ENCODE assay signal across 8 mouse cellular contexts in the genomic region with DNA sequence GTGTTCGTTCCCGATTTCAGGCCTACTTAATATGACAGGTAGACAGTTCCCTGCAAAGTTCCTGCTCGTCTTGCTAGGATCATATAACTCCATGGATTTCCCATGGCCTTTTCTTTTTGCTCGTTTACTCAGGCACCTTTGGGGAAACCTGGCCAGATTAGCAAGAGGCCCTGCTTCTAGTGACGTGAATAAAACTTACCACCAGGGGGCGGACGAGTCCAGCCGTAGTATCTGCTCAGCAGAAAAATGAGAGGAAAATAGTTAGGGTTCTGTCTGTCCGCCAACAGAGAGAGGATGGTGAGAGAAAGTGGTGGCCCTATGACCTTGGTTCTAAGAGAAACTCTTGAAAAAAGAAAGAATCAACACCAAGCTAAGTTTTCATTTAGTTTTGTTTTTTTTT. TPM values are rescaled to one million over a fixed set of nuclear protein-coding genes. Genes with fewer than 3 reads are reported as not detected.
DNase-seq lines count a peak whose midpoint lies in the region; ATAC-seq and TF ChIP-seq lines count a peak whose summit lies in the region.
"Had no signal": no experiment of that assay in that cellular context is flagged by ENCODE, and none has a peak within 500 bp of the region (broad histone marks: within the 10 kb centered on the region; RNA-seq: fewer than 3 reads in every experiment).

No protein-coding gene starts in this region.

- DNase-seq in B cell, adult 2 months, result peak; percentile 86 to 88
- DNase-seq in CH12.LX (ENCODE audit: extremely low read depth), result peak; percentile 85
- DNase-seq in c-Kit-negative CD71-positive TER-119-positive erythroid progenitor cells, embryonic 14.5 days (ENCODE audit: low read depth, low spot score), result peak; percentile 36
- peak; percentile 52 for DNase-seq in forelimb bud, embryonic 11.5 days (ENCODE audit: low read depth, low spot score)
- DNase-seq in kidney, postnatal 25 days, result peak; percentile 64 to 90
- DNase-seq in lung, embryonic 14.5 days, result peak; percentile 89
- peak; percentile 31 to 47 for DNase-seq in right cerebral cortex, postnatal 36 days (ENCODE audit: low spot score in 2 of 2)

- no peak overlapping the region for H3K9ac ChIP-seq in CH12.LX (ENCODE audit: insufficient read depth, low read depth)
- no peak overlapping the region for H3K9ac ChIP-seq in lung, embryonic 14.5 days
- H3K9ac ChIP-seq: lung, embryonic 15.5 days had no signal

- peak; percentile 80 for TF ChIP-seq RAD21 in CH12.LX (IDR thresholded peaks at IDR 0.05; ENCODE audit: low read depth, low read length)

- 29% methylated on average over 9 of the region's 9 CpGs for WGBS in lung, embryonic 14.5 days

- no peak overlapping the region for H3K27ac ChIP-seq in CH12.LX (ENCODE audit: insufficient read depth, low read depth)
- no peak overlapping the region for H3K27ac ChIP-seq in lung, embryonic 14.5 days (ENCODE audit: low read depth)
- H3K27ac ChIP-seq: lung, embryonic 15.5 days had no signal

- no peak overlapping the region for H3K4me3 ChIP-seq in CH12.LX (replicated peaks in 1 of 3; ENCODE audit: low read depth in 2 of 3, low read length in 2 of 3, poor library complexity in 1 of 3)
- no peak overlapping the region for H3K4me3 ChIP-seq in lung, embryonic 14.5 days (ENCODE audit: low read depth, low read length)
- H3K4me3 ChIP-seq: lung, embryonic 15.5 days had no signal

- no peaks in the 10 kb centered on the region for H3K27me3 ChIP-seq in CH12.LX (replicated peaks)
- H3K27me3 ChIP-seq in lung, embryonic 14.5 days (ENCODE audit: insufficient read depth, low read length), result no peaks in the 10 kb centered on the region
- H3K27me3 ChIP-seq: lung, embryonic 15.5 days had no signal

- in situ Hi-C loops in CH12.LX (cut with MboI; ENCODE audit: low pct_ligation_motif_present, low pct_unique_long_range_greater_than_20kb, low sequenced_read_pairs), result no loop called here

- TF ChIP-seq CTCF in CH12.LX (conservative IDR thresholded peaks at IDR 0.05 in 1 of 2, IDR thresholded peaks at IDR 0.05 in 1 of 2; ENCODE audit: low read depth in 2 of 2, low read length in 2 of 2), result peak; percentile 54 to 89
- peak; percentile 86 for TF ChIP-seq CTCF in lung, embryonic 14.5 days (IDR thresholded peaks at IDR 0.05; ENCODE audit: low read depth)

- no peak for TF ChIP-seq EP300 in CH12.LX (IDR thresholded peaks at IDR 0.05; ENCODE audit: low read length)

- ATAC-seq in lung, embryonic 14.5 days (ENCODE audit: insufficient read depth), result peak; percentile 47; the same call in 1 of the 2 replicates

- H3K4me1 ChIP-seq in CH12.LX (ENCODE audit: control insufficient read depth in 1 of 2, insufficient read depth in 2 of 2), result peaks cover 7 to 23% of the 10 kb centered on the region in 2 experiments
- H3K4me1 ChIP-seq in lung, embryonic 14.5 days (ENCODE audit: insufficient read depth), result no peaks in the 10 kb centered on the region
- H3K4me1 ChIP-seq: lung, embryonic 15.5 days had no signal

- peaks cover 5% of the 10 kb centered on the region for H3K9me3 ChIP-seq in CH12.LX (replicated peaks; ENCODE audit: low read length)
- H3K9me3 ChIP-seq in lung, embryonic 14.5 days (ENCODE audit: low read depth, low read length), result peaks cover 5% of the 10 kb centered on the region; the same call in 1 of the 2 replicates
- H3K9me3 ChIP-seq: lung, embryonic 15.5 days had no signal

- H3K36me3 ChIP-seq in CH12.LX (replicated peaks in 1 of 2; ENCODE audit: control insufficient read depth in 1 of 2, insufficient read depth in 1 of 2, low read length in 1 of 2), result peaks cover 0 to 21% of the 10 kb centered on the region in 2 experiments
- no peaks in the 10 kb centered on the region for H3K36me3 ChIP-seq in lung, embryonic 14.5 days (ENCODE audit: insufficient read depth)
- H3K36me3 ChIP-seq: lung, embryonic 15.5 days had no signal

- dilution Hi-C loops in CH12.LX (cut with MboI; ENCODE audit: extremely low pct_ligation_motif_present, extremely low pct_unique_long_range_greater_than_20kb, low sequenced_read_pairs), result no loop called here

- no peaks in the 10 kb centered on the region for H3K79me2 ChIP-seq in CH12.LX (replicated peaks; ENCODE audit: control insufficient read depth, extremely low read depth, insufficient read depth, poor library complexity, severe bottlenecking)

- peak overlapping the region; percentile 45; the same call in 1 of the 2 replicates for H3K4me2 ChIP-seq in CH12.LX (ENCODE audit: insufficient read depth, low read depth, poor library complexity, severe bottlenecking)
- no peak overlapping the region for H3K4me2 ChIP-seq in lung, embryonic 14.5 days
- H3K4me2 ChIP-seq: lung, embryonic 15.5 days had no signal

- TF ChIP-seq POLR2A in CH12.LX (IDR thresholded peaks at IDR 0.05; ENCODE audit: low read depth, low read length), result no peak

TF ChIP-seq in CH12.LX, 34 proteins besides CTCF, POLR2A, EP300 and RAD21:
- no peak for TF ChIP-seq GABPA (IDR thresholded peaks at IDR 0.05; ENCODE audit: insufficient replicate concordance, low read depth, low read length)
- TF ChIP-seq MXI1 (IDR thresholded peaks at IDR 0.05; ENCODE audit: low read depth, low read length), result no peak
- TF ChIP-seq MAFK (IDR thresholded peaks at IDR 0.05; ENCODE audit: insufficient replicate concordance, low read length), result peak; percentile 88
- TF ChIP-seq ZKSCAN1 (IDR thresholded peaks at IDR 0.05; ENCODE audit: borderline replicate concordance, low read depth, low read length), result no peak
- no peak for TF ChIP-seq BHLHE40 (IDR thresholded peaks at IDR 0.05; ENCODE audit: low read depth, low read length)
- no peak for TF ChIP-seq UBTF (IDR thresholded peaks at IDR 0.05; ENCODE audit: low read depth, low read length)
- TF ChIP-seq HCFC1 (IDR thresholded peaks at IDR 0.05; ENCODE audit: low read depth, low read length), result no peak; the same call in 1 of the 2 replicates
- TF ChIP-seq SMC3 (IDR thresholded peaks at IDR 0.05; ENCODE audit: low read depth, low read length), result peak; percentile 84
- peak; percentile 28; the same call in 1 of the 2 replicates for TF ChIP-seq ZC3H11A (IDR thresholded peaks at IDR 0.05; ENCODE audit: low read depth, low read length)
- TF ChIP-seq ZNF384 (IDR thresholded peaks at IDR 0.05; ENCODE audit: low read depth, low read length), result peak; percentile 39; the same call in 1 of the 2 replicates
- TF ChIP-seq MYC (IDR thresholded peaks at IDR 0.05; ENCODE audit: low read depth, low read length), result no peak
- no peak for TF ChIP-seq IRF4 (IDR thresholded peaks at IDR 0.05; ENCODE audit: low read depth, low read length)

RNA-seq across cellular contexts. Expression of a gene that starts 14.8 kb away (rescaled TPM):
- 1.3 TPM in 2 replicates for total RNA-seq in CH12.LX (2012; rRNA removed)
- 0.36 and 0.63 TPM in 2 replicates for total RNA-seq in CH12.LX (2014; rRNA removed)
- polyA plus RNA-seq in CH12.LX (2012; ENCODE audit: insufficient read length, low read depth), result 1.3 and 1.5 TPM in 2 replicates
- polyA plus RNA-seq in lung, embryonic 14.5 days (2014; fragmentation: Nextera tagmentation; extraction: Ambion mirVana), result 2.8 and 3.3 TPM in 2 replicates

RNA-seq across cellular contexts. Expression of a gene that starts 39.5 kb away (rescaled TPM):
- total RNA-seq in CH12.LX (2012; rRNA removed) (9.6 and 12.3 TPM in 2 replicates), CH12.LX (2014; rRNA removed) (12.7 and 15.4 TPM in 2 replicates)
- polyA plus RNA-seq in CH12.LX (2012; ENCODE audit: insufficient read length, low read depth), result 17.4 and 21.5 TPM in 2 replicates
- polyA plus RNA-seq in lung, embryonic 14.5 days (2014; fragmentation: Nextera tagmentation; extraction: Ambion mirVana), result 0.92 and 0.96 TPM in 2 replicates

RNA-seq across cellular contexts. Expression of a gene that starts 50.1 kb away (rescaled TPM):
- total RNA-seq in CH12.LX (2012; rRNA removed), result not detected in 2 replicates
- not detected in 2 replicates for total RNA-seq in CH12.LX (2014; rRNA removed)
- polyA plus RNA-seq in CH12.LX (2012; ENCODE audit: insufficient read length, low read depth), result not detected in 2 replicates
- 2.1 and 3.0 TPM in 2 replicates for polyA plus RNA-seq in lung, embryonic 14.5 days (2014; fragmentation: Nextera tagmentation; extraction: Ambion mirVana)

Comparison
In these comparisons a context has a peak if more than half of its experiments do, and no peak if none do; other contexts are left out.
1. DNase-seq: peak in every context shown above with its lines; median percentile 89 in lung, embryonic 14.5 days; 87 in B cell, adult 2 months; 85 in CH12.LX; 77 in kidney, postnatal 25 days; 52 in forelimb bud, embryonic 11.5 days; 39 in right cerebral cortex, postnatal 36 days; 36 in c-Kit-negative CD71-positive TER-119-positive erythroid progenitor cells, embryonic 14.5 days.